Mouse (Mus musculus) hindbrain, embryonic 11.5 days (tissue): ENCODE measurements around the gene Iqsec1. TPM values are rescaled to one million over a fixed set of nuclear protein-coding genes. Genes with fewer than 3 reads are reported as not detected.

Experiments used
- ATAC-seq: fragments of 200-750 bp; cut with Nextera tagmentation; 2 replicates; pipeline ENCODE4 v1.8.0; 2017; ENCODE audit warnings: mild to moderate bottlenecking, moderate TSS enrichment, moderate library complexity; ENCODE audit not compliant: low FRiP score
- DNase-seq: peaks from one replicate; pipeline ENCODE4 v3.0.0-alpha.2; 2015; ENCODE audit warnings: low spot score
- H3K27ac ChIP-seq: fragments of 300-500 bp; sonication (generic); 2 replicates; pipeline ENCODE4 v1.5.1; 2014; ENCODE audit warnings: mild to moderate bottlenecking, low read depth, low read length
- H3K27me3 ChIP-seq: fragments of 300-500 bp; sonication (generic); 2 replicates; pipeline ENCODE4 v1.6.1; 2014; ENCODE audit warnings: mild to moderate bottlenecking, low read length, moderate library complexity, mixed read lengths; ENCODE audit not compliant: control insufficient read depth, insufficient read depth
- H3K36me3 ChIP-seq: fragments of 300-500 bp; sonication (generic); 2 replicates; pipeline ENCODE4 v1.6.1; 2014; ENCODE audit warnings: mild to moderate bottlenecking, low read length, moderate library complexity, mixed read lengths; ENCODE audit not compliant: control insufficient read depth, insufficient read depth
- H3K4me1 ChIP-seq: fragments of 300-500 bp; sonication (generic); replicated peaks from 2 replicates; pipeline ENCODE4 v1.6.1; 2014; ENCODE audit warnings: low read length, mixed read lengths; ENCODE audit not compliant: control insufficient read depth, insufficient read depth
- H3K4me2 ChIP-seq: fragments of 300-500 bp; sonication (generic); replicated peaks from 2 replicates; pipeline ENCODE4 v1.6.1; 2014; ENCODE audit warnings: mild to moderate bottlenecking, low read depth, low read length
- H3K4me3 ChIP-seq: fragments of 300-500 bp; sonication (generic); 2 replicates; pipeline ENCODE4 v1.5.1; 2014; ENCODE audit warnings: low read depth, low read length
- H3K9ac ChIP-seq: fragments of 300-500 bp; sonication (generic); 2 replicates; pipeline ENCODE4 v1.6.1; 2014; ENCODE audit warnings: low read depth, low read length
- H3K9me3 ChIP-seq: fragments of 300-500 bp; sonication (generic); 2 replicates; pipeline ENCODE4 v1.6.1; 2016; ENCODE audit warnings: low read length; ENCODE audit not compliant: control insufficient read depth
- WGBS: fragments of 180-500 bp; shearing (Covaris S2); extraction: QIAGEN DNeasy Blood & Tissue Kit; methylation state at CpG from one replicate; pipeline ENCODE4 v1.1.7; 2014; 5-methylcytosine and 5-hydroxymethylcytosine counted together
- polyA plus RNA-seq: library from polyadenylated mRNA; unstranded; fragments of >200 nt; fragmentation: Nextera tagmentation; extraction: Ambion mirVana; gene quantifications from 2 replicates; pipeline ENCODE4 v1.2.1, GENCODE M21; 2014

The Iqsec1 gene
- polyA plus RNA-seq, 1 experiment from 2014 or later = 22.4 TPM

DNA sequence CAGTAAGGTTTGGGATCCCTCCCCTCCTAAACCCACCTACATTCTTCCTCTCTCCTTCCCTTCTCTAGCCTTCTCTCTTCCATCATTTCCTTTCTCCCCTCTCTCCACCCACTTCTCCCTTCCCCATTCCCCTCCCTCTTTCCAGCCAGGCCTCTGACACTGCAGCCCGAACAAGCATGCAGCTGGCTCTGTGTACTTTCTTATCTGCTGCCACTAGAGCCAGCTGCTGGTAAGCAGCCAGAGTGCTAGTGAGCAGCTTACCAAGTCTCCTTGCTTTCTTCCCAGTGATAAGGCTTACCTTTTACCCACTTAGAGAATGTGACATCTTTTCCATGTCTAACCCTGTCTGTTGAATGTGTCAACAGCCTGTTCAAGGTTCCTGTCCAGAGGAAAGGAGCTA, 90.4 kb downstream of the Iqsec1 start:
- Histone ChIP-seq H3K4me1 (no peaks in the 10 kb centered on the region), H3K36me3 (no peaks in the 10 kb centered on the region), H3K27ac (no peak overlapping the region), H3K27me3 (no peaks in the 10 kb centered on the region), H3K4me3 (no peak overlapping the region), H3K9ac (no peak overlapping the region), H3K9me3 (no peaks in the 10 kb centered on the region), H3K4me2 (no peak overlapping the region)
- ATAC-seq (no peak), DNase-seq (no peak)
- WGBS = 38% methylated on average over 1 of the region's 1 CpGs

- no peak overlapping the region for H3K4me2 ChIP-seq
- DNase-seq = no peak
- H3K4me3 ChIP-seq = no peak overlapping the region
- H3K9me3 ChIP-seq = no peaks in the 10 kb centered on the region
- no peak overlapping the region for H3K9ac ChIP-seq
- H3K4me1 ChIP-seq = no peaks in the 10 kb centered on the region
- no peak overlapping the region for H3K27ac ChIP-seq
- no peak for ATAC-seq
- WGBS = 83% methylated on average over 1 of the region's 1 CpGs
- no peaks in the 10 kb centered on the region for H3K27me3 ChIP-seq
- no peaks in the 10 kb centered on the region for H3K36me3 ChIP-seq
These were observed 96.1 kb downstream of the Iqsec1 start for GRCm38 (mm10) chr6:90892401-90892800.

DNA sequence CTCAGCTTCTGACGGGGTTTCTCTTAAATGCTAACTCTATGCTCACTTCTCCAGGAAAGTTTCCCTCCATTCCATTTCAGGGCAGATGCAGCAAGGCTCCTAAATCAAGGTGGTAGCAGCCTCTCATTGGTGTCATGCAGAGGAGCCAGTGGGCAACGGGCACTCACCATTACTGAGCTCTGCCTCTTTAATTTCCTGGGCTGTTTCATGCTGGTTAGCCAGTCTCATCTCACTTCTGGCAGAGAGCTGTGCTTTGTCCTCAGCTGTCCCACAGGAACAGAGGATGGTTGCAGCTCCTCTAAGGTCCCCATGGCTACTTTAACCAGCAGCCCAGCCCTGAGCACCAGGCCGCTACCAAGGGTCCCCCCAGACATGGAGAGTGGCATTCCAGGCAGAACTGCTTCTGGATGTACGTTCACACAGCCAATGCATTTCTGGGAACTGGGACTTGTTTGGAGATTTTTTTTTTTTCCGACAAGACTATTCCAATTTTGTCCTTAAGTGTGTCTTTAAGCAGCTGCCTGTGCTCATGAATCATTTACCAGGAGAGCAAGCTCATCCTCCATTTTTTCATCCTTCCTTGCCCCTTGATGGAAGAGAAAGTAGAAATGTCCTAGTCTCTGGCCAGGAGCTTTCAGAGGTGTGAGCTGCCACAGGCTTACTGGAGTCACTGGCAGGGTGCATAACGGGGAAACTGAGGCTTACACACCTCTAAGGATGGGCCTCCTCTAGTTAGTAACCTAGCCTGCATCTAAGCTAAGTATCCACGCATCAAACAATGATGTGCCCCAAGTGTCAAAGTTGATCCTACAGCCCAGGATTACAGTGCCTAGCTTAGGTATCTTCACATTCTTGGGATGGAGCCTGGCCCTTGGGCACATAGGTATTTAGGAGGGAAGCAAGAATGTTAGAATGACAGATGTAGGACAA, 98.9 kb downstream of the Iqsec1 start:
- Histone ChIP-seq H3K4me1 (no peaks in the 10 kb centered on the region), H3K36me3 (no peaks in the 10 kb centered on the region), H3K27ac (no peak overlapping the region), H3K4me2 (no peak overlapping the region), H3K9ac (no peak overlapping the region), H3K4me3 (no peak overlapping the region), H3K9me3 (no peaks in the 10 kb centered on the region), H3K27me3 (no peaks in the 10 kb centered on the region)
- DNase-seq (no peak), ATAC-seq (no peak)
- 82% methylated on average over 7 of the region's 7 CpGs for WGBS

GRCm38 (mm10) chr6:90887024-90887775, 101.3 kb downstream of the Iqsec1 start:
- DNase-seq (no peak), ATAC-seq (no peak)

DNA sequence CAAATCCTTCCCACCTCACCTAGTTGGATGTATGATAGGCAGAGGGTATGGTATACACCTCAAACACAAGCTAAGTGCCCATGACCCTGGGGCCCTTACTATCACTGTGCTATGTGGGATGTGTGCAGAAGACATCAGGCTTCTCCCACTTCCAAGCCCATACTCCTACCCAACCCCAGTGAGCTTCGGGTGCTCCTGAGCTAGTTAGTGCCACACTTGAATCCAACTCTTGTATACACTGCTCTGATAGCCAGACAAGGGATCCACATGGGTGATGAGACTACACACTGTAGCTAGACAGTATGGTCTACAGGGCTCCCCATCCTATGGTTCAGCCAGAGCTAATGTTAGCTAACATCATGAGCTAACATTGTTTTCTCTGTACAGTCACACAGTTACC, 102.9 kb downstream of the Iqsec1 start:
- ATAC-seq (no peak), DNase-seq (no peak)
- H3K4me3 ChIP-seq = no peak overlapping the region
- H3K27me3 ChIP-seq = no peaks in the 10 kb centered on the region
- no peak overlapping the region for H3K27ac ChIP-seq
- no peaks in the 10 kb centered on the region for H3K36me3 ChIP-seq
- no peak overlapping the region for H3K9ac ChIP-seq
- no peak overlapping the region for H3K4me2 ChIP-seq
- WGBS = 89% methylated on average over 1 of the region's 1 CpGs
- no peaks in the 10 kb centered on the region for H3K9me3 ChIP-seq
- no peaks in the 10 kb centered on the region for H3K4me1 ChIP-seq

More at GRCm38 (mm10) chr6:90887024-90887775, 101.3 kb downstream of the Iqsec1 start:
- WGBS = 77% methylated on average over 5 of the region's 5 CpGs
- no peaks in the 10 kb centered on the region for H3K4me1 ChIP-seq
- H3K4me2 ChIP-seq = no peak overlapping the region
- H3K27ac ChIP-seq = no peak overlapping the region
- H3K4me3 ChIP-seq = no peak overlapping the region
- H3K9me3 ChIP-seq = no peaks in the 10 kb centered on the region
- H3K36me3 ChIP-seq = no peaks in the 10 kb centered on the region
- H3K9ac ChIP-seq = no peak overlapping the region
- H3K27me3 ChIP-seq = no peaks in the 10 kb centered on the region

- Histone ChIP-seq H3K4me2 (no peak overlapping the region), H3K4me3 (no peak overlapping the region), H3K9ac (no peak overlapping the region), H3K27me3 (no peaks in the 10 kb centered on the region), H3K4me1 (no peaks in the 10 kb centered on the region), H3K27ac (no peak overlapping the region), H3K36me3 (no peaks in the 10 kb centered on the region), H3K9me3 (no peaks in the 10 kb centered on the region)
- WGBS = 54% methylated on average over 1 of the region's 1 CpGs
- DNase-seq (no peak), ATAC-seq (no peak)
These were observed 103.9 kb downstream of the Iqsec1 start for GRCm38 (mm10) chr6:90884631-90885030.

DNA sequence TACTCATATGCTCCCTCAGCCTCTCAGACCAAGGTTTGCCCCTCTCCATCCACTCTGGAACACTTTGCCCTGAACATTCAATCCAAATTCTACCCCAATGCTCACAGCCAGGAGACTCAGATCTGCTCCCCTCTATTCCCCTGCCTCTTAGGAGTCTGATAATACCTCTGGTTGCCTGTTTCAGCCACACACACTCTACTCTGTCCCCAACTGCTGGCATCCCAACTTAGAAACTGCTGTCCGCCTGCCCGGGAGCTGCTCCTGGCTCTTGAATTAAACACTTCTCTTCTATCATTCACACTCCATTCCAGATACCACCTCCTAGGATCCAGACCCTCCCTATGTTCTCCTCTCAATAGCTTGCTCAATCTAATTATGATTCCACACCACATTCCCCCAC, 107.5 kb downstream of the Iqsec1 start:
- WGBS = 85% methylated on average over 2 of the region's 2 CpGs
- H3K4me1 ChIP-seq = no peaks in the 10 kb centered on the region
- ATAC-seq (no peak), DNase-seq (no peak)
- no peaks in the 10 kb centered on the region for H3K36me3 ChIP-seq
- H3K27ac ChIP-seq = no peak overlapping the region
- no peak overlapping the region for H3K4me3 ChIP-seq
- no peaks in the 10 kb centered on the region for H3K27me3 ChIP-seq
- no peaks in the 10 kb centered on the region for H3K9me3 ChIP-seq
- H3K9ac ChIP-seq = no peak overlapping the region
- H3K4me2 ChIP-seq = no peak overlapping the region

- Histone ChIP-seq H3K4me3 (no peak overlapping the region), H3K27me3 (no peaks in the 10 kb centered on the region), H3K4me2 (no peak overlapping the region), H3K27ac (no peak overlapping the region), H3K36me3 (no peaks in the 10 kb centered on the region), H3K4me1 (no peaks in the 10 kb centered on the region), H3K9me3 (no peaks in the 10 kb centered on the region), H3K9ac (no peak overlapping the region)
- WGBS = 69% methylated on average over 3 of the region's 3 CpGs
- ATAC-seq = no peak
- peak; percentile 19 for DNase-seq
These were observed 108.1 kb downstream of the Iqsec1 start for GRCm38 (mm10) chr6:90880404-90880803.
